Mouse (Mus musculus): ENCODE measurements at regions not wholly inside any gene's neighbourhood (a gene's known extent, or its start where the extent isn't known, plus 50 kb on each side); places are given as distances from the start of the nearest gene placed in this dataset.

DNA sequence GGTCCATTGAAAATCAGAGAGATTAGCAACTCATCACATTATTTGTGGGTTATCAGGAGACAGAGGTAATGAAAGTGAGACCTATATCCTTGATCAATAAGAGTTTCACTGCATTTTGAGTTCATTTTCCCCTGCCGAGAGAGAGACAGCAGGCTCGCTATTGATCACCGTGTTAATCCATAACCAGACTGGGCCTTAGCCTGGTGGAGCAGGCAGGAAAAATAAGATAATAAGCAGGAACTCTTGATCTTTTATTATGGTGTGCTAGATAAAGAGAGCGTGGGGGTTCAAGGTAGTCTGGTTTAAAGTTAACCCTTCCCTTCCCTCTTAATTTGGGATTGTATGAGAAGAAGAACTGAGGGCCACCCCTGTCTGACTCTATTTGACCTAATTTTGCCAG lies 113.3 kb downstream of the Nr2f2 start:
- no peak for TF ChIP-seq CTCF (IDR thresholded peaks at IDR 0.05; ENCODE audit: extremely low read depth, insufficient read depth, low read length)
- TF ChIP-seq POLR2A (IDR thresholded peaks at IDR 0.05; ENCODE audit: extremely low read depth, insufficient read depth, low read length), result no peak

All from cortical plate, adult 2 months (tissue).